Mouse (Mus musculus) erythroblast, adult 5-6 weeks (primary cell): ENCODE measurements around the gene Per2. TPM values are rescaled to one million over a fixed set of nuclear protein-coding genes. Genes with fewer than 3 reads are reported as not detected.
"Not testable (repeated sequence)": the region's sequence is repeated elsewhere in the genome, so short reads cannot be mapped to it uniquely, and the experiment has no call there.

ENCODE experiments used
- ATAC-seq: replicated peaks from 2 replicates; pipeline ENCODE4 v1.8.0; 2016; ENCODE audit warnings: moderate number of reproducible peaks, mild to moderate bottlenecking, moderate TSS enrichment, inconsistent platforms; ENCODE audit not compliant: poor library complexity, low FRiP score, severe bottlenecking
- total RNA-seq, 2 experiments: library from RNA; stranded (forward) in 1 of 2; stranded (reverse) in 1 of 2; fragments of 150-400 nt in 1 of 2; fragments of 200-764, 138-1000 nt in 1 of 2; gene quantifications; 2 replicates each; pipeline versions ENCODE4 v1.2.3 to v1.2.4; 2015 to 2017; ENCODE audit warnings: low replicate concordance in 2 of 2

The Per2 gene
- total RNA-seq (2015; ENCODE audit: low replicate concordance) (1.9 and 2.7 TPM in 2 replicates), total RNA-seq (2017; ENCODE audit: low replicate concordance) (1.7 and 2.0 TPM in 2 replicates)

DNA sequence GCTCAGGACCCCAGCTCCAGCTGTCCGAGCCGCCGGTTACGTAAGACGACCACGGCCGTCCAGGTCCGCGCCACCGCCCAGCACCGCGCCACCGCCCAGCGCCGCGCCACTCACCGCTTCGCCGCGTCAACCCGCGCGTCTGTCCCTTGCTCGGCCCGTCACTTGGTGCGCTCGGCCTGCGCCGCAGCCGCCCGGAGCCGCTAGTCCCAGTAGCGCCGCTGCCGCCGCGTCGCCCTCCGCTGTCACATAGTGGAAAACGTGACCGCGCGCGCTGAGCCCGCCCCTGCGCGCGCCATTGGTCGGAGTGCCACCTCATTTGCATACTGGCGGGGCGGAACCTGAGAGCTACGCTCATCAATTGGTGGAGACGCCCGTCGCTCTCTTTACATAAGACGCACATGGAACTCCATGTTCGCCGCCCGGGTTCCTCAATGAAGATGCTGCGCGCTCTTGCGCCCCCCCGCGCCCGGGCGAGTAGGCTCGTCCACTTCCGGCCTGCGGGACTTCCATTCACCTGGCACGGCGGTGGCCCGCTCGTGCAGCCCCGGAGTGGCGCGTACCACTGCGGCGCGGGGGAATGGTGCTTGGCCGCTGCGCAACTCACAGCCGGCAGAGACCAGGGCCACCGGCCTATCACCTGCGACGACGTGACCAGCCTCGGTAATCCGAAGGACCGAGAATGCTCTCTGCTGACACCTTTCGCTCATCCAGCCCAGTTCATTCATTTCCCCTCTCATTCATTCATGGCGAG is at the start of gene Per2:
TSS of gene Per2 (minus strand) at position 266 of the 751 bp plus-strand sequence.
- peak; percentile 96 for ATAC-seq

DNA sequence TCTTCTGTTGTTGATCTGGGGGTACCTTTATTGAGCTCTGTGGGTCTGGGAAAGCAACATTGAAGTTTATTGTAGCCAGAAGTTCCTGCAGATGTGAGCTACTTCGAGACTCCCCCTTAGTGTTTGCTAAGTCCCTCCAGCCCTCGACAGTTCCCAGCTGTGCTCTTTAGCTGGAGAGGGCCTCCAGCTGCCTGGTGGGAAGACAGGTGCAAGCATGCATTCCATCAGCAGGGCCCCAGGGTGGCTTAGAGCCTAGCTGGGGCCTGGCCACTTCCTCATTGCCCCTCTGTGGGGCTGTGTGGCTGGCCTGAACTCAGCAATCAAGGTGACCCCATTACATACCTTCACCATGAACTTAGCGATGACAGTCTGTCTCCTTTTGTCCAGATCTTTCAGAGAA is 45.5 kb upstream of the Per2 start:
- no peak for ATAC-seq

DNA sequence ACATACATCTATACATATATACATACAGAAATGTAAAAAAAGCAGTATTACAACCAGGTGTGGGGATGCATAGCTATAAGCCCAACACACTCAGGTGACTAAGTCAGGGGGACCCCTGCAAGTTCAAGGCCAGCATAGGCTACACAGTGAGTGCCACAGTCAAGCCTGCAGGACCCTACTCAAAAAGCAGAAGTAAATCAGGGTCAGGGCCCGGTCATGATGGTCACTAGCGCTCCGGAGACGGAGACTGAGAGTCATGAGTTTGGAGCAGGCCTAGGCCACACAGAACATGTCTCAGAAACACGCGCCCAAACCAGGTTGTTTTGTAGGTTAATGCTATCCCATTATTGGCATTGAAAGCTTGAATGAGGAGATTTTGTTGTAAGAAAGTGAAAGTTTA is 39.5 kb upstream of the Per2 start:
- ATAC-seq: no peak

DNA sequence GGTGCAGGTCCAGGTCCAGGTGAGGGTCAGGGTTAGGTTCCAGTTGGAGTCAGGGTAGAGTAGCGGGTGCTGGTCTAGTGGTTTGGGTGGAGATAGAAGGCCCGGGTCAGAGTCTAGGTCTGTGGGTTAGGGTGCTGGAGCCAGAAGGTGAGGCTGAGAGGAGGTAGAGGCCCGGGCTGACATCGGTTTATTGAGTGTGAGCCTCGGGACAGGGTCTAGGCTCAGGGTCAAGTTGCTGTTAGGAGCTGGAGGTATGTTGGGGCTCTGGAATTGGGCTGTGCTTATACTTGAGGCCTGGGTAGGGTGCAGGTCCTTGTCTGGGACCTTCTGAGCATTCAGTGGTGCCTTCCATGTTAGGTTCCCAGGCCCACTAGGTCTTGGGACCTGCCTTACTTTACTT is 36.2 kb upstream of the Per2 start:
- peak; percentile 7 for ATAC-seq

DNA sequence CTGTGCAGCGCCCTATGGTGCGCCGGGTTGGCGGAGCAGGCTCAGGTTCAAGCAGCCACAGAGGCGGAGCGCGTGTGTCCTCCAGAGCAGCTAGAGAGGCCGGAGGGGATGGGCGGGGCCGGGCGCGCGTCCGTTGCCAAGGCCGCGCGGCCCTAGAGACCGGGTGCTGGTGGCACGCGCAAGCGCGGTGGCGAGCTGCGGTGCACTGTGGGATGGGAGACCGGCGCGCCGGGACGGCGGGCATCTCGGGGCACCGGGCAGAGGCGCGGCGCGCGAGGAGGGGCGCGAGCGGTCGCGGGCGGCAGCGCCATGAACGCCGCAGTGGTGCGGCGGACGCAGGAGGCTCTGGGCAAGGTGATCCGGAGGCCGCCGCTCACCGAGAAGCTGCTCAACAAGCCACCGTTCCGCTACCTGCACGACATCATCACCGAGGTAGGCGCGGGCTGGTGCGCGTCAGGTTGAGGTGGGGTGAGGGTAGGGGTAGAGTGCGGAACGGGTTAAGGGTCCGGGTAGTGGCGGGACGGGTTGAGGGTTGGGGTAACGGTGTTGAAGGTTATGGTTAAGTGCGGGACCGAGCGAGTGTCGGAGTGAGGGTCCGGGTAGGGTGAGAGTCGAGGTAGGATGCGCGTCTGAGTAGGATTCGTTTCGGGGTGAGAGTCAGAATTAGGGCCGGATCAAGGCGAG is 35.5 kb upstream of the Per2 start, which contains the start of gene Traf3ip1:
TSS of gene Traf3ip1 (plus strand) at position 191 of the 684 bp plus-strand sequence.
- peak; percentile 92 for ATAC-seq

DNA sequence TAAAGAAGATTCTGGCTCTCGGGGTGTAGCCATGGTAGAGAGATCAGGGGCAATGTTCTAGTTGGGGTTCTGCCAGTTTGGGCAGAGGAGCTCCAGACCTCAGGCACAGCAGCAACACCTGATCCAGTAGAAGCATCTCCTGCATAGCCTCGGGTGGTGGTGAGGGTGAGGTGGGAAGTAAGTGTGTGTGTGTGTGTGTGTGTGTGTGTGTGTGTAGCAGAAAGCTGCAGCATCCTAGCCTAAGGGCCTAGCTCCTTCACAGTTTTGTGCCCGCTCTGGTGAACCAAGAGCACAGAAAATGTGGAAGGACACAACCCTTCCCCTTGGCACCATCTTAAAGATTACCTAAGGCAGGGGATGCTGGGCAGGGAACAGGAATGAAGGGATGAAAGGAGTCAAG is 34.8 kb upstream of the Per2 start:
- ATAC-seq: peak; percentile 14

DNA sequence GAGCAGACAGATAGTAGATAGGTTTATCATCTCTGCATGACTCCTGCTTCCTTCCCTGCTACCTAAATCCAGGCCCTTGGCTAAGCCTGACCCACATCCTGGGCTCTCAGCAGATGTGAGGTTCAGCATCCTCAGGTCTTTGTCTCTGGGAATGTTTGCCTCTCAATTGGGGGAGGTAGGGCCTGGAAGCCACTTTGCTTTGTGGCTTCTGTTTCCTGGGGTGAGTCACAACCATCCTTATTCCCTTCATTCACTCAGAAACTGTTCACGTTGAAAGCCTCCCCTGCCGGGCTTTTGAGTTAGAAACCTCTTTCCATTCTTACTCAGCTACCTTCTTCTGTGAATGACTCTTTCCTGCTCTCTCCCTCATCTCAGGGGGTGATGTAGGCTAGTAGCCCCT is 33.6 kb upstream of the Per2 start:
- no peak for ATAC-seq

DNA sequence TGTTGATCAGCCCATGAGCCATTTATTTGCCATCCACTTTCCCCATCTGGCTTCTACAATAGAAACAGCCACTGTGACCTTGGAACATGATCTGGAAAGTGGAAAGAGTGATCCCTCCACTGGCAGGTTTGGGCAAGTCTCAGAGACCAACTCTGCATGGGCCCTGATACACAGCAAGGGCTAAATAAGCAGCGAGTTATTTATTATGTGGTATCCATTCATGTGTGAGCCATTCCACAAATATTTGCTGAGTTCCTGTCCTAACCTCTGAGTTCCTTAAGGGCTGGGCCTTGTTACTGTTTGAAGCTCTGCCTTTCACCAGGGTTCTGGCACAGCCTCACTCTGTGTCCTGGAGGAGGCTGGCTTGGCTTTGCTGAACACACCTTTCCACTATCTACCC is 31.2 kb upstream of the Per2 start:
- ATAC-seq: no peak

DNA sequence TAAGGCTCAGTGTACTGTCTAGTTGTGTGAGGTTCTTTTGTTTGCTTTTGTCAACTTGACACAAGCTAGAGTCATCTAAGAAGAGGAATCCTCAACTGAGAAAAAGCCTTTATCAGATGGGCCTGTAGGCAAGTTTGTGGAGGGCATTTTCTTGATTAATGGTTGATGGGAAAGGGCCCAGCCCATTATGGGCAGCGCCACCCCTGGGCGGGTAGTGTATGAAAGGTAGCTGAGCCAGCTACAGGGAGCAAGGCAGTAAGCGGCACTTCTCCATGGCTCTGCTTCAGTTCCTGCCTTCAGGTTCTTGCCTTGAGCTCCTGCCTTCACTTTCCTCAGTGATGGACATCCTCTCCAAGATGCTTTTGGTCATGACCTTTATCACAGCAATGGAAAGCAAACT is 27.0 kb upstream of the Per2 start:
- no peak for ATAC-seq

DNA sequence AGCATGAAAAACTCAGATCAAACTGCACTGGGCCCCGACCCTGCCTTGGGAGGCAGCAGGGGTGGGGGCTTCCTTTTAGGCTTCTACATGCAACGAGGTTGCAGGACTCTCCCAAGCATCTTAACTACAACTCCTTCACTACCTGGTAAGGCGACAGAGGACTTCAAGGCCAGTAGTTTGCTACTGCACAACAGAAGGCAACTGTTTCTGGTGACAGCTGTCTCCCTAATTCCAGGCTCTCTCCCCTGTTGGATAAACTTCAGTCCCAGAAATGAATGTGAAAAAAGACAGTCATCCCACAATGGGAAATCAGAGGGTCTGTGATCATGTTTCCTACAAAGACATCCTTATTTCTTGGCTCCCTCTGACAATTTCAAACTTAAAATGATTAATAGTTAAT is 26.3 kb upstream of the Per2 start:
- ATAC-seq: no peak

DNA sequence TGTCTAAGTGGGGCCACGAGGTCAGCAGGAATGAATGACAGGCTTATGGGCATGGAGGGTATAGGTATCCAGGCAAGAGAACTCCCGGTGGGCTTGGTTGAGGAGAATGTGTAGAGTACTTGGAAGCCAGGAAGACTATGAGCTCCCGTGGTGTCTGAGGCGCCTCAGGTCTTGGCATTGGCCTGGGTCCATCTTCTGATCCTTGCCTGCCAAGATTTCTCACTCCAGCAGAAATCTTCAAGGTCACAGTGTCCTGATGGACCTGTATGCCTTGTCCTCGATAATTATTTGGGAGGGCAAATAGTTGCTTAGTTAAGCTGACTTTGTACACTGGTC is 24.9 kb upstream of the Per2 start:
- no peak for ATAC-seq

DNA sequence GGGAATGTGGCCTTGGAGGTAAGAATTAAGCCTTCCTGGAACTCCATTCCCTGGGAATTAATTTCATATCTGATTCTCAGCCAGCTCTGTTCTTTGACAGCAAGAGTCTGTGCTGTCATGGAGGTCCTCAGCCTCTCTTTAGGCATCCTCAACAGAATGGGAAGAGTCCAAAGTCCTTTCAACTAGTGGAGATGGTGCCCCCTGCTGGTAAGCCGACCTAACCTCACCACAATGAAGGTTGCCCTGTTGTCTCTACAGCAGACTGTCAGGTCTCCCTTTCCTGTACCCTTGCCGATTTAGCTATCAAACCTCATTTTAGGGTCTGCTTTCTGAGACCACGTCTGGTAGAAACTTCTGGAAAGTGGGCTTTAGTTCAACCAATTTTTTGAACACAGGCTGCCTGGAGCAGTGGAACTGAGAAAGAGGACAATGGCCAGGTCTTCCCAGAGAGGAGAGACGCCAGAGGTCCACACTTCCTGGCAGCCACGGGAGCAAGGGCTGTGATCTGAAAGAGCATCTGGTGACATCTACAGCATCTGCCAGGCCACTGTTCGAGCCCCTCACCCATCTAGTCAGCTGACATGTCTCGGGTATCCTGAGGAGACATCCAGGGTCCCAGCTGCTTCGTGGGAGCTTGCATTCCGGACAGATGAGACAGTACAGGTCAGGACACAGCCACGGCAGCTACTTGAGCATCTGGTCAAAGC is 24.3 kb upstream of the Per2 start:
- ATAC-seq: peak; percentile 75

DNA sequence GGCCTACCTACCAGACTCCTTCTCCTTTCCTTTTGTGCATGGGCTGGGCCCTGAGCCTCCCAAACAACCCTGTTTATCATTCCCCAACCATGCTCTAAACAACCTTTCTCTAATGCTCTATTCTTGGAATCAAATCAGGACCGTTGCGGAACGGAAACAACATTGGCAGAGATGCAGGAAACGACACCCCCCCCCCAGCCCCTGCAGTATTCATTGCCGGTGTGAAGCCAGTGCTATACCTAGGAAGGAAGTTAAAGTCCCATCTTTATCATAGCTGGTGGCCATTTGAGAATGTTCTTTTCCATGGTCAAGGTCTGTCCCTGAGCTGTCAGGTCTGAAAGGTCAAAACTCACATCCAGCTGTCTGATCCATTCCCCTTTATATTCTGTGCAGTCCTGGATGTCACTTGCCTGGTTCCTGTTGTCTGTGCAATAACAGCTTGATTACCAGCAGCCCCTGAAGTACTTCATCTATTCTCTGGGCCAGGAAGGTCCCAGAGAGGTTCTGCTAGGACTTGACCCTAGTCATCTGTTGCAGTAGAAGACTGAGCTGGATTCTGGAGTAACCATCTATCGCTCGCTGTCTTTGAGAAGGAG is 23.6 kb upstream of the Per2 start:
- ATAC-seq: no peak

DNA sequence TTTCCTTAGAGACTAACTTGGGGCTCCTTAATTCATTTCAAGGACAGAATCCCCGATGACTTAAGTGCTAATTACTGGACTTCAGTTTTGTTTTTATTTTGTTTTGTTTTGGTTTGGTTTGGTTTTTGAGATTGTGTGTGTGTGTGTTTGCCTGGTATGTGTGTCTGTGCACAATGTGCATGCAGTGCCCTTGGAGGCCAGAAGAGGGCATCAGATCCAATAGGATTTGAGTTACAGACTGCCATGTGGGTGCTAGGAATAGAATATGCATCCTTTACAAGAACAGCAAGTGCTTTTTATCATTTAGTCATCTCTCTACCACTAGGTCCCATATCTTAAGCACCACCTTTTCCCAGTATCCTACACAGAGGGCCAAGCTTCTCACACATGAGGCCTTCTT is 19.8 kb upstream of the Per2 start:
- no peak for ATAC-seq

DNA sequence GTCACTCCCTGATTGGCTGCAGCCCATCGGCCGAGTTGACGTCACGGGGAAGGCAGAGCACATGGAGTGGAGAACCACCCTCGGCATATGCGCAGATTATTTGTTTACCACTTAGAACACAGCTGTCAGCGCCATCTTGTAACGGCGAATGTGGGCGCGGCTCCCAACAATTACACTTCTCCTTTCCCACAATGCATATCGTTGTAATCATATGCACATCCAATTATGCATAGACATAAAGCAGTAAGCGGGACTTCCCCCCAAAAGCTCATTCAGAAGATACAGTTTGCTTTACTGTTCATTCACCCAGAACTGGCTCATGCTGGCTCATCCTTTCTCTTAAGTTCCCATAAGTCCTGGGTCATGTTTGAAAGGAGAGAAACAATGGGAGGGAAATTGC is 19.0 kb upstream of the Per2 start:
- ATAC-seq: not testable (repeated sequence)

DNA sequence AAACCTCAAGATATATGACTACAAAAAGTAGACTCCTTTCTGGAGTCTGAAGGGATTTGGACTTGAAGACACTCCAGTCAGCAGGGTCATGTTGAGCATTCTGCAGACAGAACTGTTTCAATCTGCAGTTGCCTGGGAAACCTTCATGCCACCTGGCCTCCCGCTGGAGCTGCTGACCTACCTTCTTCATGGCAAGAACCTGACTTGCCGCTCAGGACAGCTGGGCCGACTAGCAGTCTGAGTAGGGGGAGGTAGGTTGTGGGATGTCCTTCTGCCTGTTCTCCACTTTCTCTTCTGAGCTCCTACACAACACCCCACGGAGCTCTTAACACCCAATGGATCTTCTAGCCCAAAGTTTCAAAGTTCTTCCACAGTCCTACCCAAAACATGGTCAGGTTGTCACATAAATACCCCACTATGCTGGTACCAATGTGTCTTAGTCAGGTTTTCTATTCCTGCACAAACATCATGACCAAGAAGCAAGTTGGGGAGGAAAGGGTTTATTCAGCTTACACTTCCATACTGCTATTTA is 10.8 kb upstream of the Per2 start:
- ATAC-seq: no peak

DNA sequence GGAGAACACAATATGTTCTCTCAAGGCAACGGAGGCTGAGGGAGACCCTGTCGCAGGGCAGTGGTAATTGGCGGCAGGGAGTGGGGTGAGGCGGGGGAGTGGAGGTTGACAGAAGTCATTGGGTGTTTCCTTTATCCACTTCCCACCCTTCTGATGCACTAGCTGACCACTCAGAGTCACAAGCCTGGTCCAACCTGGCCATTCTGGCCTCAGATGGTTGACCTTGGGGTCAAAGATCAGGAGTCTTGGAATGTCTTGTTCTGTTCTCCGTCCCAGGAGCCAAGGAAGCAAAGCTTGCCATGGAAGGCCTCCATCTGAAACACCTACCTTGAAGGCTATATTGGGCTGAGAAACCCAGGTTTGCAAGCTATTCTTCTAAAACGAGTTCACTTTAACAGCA is 7.1 kb upstream of the Per2 start:
- ATAC-seq: no peak

DNA sequence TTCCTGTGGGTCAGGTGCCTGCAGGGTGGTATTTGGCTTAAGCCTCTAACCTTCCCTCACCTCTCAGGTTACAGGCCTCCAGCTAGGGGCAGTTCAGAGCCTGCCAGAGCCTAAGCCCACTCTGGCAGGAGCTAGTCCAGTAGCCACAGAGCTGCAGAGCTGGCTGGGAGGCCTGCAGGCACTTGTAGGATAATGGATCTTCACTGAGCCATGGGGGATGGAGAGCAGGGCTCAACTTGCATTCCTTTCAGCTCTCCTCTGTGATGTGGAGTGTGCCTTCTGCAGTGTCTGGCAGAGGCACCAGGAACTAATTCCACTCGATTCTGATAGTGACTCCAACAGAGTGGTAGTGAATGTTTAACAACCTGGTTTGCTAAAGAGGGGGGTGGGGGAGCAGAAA is 6.1 kb upstream of the Per2 start:
- ATAC-seq: no peak

DNA sequence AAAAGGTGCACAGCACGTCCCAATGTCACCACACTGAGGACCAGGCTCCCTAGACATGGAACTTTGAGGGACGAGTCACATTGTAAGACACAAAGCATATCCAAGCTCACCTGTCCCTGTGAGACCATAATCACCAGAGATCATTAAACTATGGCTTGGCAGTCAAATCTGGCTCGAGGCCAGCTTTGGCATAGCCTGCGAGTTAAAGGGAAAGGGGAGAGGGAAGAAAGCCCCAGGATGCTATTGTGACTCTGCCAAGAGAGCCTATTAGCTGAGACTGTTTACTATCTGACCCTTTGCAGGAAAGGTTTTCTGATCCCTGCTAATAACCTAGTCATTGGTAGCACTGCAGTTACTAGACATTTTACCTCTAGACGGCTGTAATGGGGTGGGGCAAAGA is 5.3 kb upstream of the Per2 start:
- ATAC-seq: no peak

DNA sequence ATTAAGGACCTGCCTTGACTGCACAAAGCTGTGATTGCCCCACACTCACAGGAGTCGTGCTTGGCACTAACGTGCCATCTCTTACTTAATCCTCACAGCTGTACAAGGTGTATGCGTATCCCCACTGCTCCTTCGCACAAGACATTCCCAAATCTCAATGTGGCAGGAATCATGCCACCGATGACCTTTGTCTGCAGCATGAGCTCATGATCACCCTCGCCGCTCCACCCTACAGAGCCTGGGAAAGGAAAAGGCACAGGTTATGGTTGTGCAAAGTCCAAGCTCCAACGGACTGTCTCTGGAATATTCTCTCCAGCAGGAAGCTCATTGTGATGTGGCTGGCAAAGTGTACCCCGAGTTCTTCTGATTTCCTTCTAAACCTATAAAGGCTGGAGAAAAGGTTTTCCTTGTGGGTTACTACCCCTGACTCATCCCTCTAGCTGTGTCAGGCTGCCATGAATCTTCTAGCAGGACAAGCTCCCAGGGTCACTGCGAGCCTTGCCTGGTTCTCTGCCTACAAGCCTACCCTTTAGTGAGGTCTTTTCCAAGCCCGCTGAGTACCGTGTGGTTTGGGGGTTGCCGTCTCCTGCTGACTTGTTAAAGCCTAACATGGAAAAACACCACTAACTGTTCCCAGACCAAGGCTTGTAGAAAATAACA is 4.3 kb upstream of the Per2 start:
- no peak for ATAC-seq
